Mouse (Mus musculus) hindbrain, embryonic 14.5 days (tissue): Measurements from ENCODE around the gene Otop2. TPM values are rescaled to one million over a fixed set of nuclear protein-coding genes. Genes with fewer than 3 reads are reported as not detected.

ENCODE experiments used
- ATAC-seq: fragments of 200-750 bp; cut with Nextera tagmentation; 2 replicates; pipeline ENCODE4 v1.8.0; 2017; ENCODE audit warnings: moderate number of reproducible peaks, mild to moderate bottlenecking, moderate TSS enrichment, moderate library complexity; ENCODE audit not compliant: low FRiP score
- DNase-seq: peaks from one replicate; pipeline ENCODE4 v3.0.0-alpha.2; 2015; ENCODE audit warnings: low spot score
- H3K27ac ChIP-seq: fragments of 300-500 bp; sonication (generic); 2 replicates; pipeline ENCODE4 v1.5.1; 2014; ENCODE audit warnings: mild to moderate bottlenecking, moderate library complexity
- H3K27me3 ChIP-seq: fragments of 300-500 bp; sonication (generic); 2 replicates; pipeline ENCODE4 v1.6.1; 2014; ENCODE audit warnings: mild to moderate bottlenecking, low read length, mixed read lengths; ENCODE audit not compliant: control insufficient read depth, insufficient read depth
- H3K36me3 ChIP-seq: fragments of 300-500 bp; sonication (generic); replicated peaks from 2 replicates; pipeline ENCODE4 v1.6.1; 2014; ENCODE audit not compliant: control insufficient read depth, insufficient read depth
- H3K4me1 ChIP-seq: fragments of 300-500 bp; sonication (generic); replicated peaks from 2 replicates; pipeline ENCODE4 v1.6.1; 2014; ENCODE audit warnings: antibody characterized with exemption, low read length, mixed read lengths; ENCODE audit not compliant: control insufficient read depth, insufficient read depth
- H3K4me2 ChIP-seq: fragments of 300-500 bp; sonication (generic); replicated peaks from 2 replicates; pipeline ENCODE4 v1.6.1; 2014; ENCODE audit warnings: mild to moderate bottlenecking, moderate library complexity
- H3K4me3 ChIP-seq: fragments of 300-500 bp; sonication (generic); replicated peaks from 2 replicates; pipeline ENCODE4 v1.5.1; 2014; ENCODE audit warnings: mild to moderate bottlenecking, low read length
- H3K9ac ChIP-seq: fragments of 300-500 bp; sonication (generic); 2 replicates; pipeline ENCODE4 v1.6.1; 2014
- H3K9me3 ChIP-seq: fragments of 300-500 bp; sonication (generic); 2 replicates; pipeline ENCODE4 v1.6.1; 2016; ENCODE audit warnings: low read length; ENCODE audit not compliant: control insufficient read depth
- WGBS: fragments of 180-500 bp; shearing (Covaris S2); extraction: QIAGEN DNeasy Blood & Tissue Kit; methylation state at CpG from one replicate; pipeline ENCODE4 v1.1.7; 2014; 5-methylcytosine and 5-hydroxymethylcytosine counted together
- polyA plus RNA-seq: library from polyadenylated mRNA; unstranded; fragments of >200 nt; fragmentation: Nextera tagmentation; extraction: Ambion mirVana; gene quantifications from 2 replicates; pipeline ENCODE4 v1.2.1, GENCODE M21; 2014

Gene Otop2
- polyA plus RNA-seq, 1 experiment from 2014 or later: 0.08 TPM

DNA sequence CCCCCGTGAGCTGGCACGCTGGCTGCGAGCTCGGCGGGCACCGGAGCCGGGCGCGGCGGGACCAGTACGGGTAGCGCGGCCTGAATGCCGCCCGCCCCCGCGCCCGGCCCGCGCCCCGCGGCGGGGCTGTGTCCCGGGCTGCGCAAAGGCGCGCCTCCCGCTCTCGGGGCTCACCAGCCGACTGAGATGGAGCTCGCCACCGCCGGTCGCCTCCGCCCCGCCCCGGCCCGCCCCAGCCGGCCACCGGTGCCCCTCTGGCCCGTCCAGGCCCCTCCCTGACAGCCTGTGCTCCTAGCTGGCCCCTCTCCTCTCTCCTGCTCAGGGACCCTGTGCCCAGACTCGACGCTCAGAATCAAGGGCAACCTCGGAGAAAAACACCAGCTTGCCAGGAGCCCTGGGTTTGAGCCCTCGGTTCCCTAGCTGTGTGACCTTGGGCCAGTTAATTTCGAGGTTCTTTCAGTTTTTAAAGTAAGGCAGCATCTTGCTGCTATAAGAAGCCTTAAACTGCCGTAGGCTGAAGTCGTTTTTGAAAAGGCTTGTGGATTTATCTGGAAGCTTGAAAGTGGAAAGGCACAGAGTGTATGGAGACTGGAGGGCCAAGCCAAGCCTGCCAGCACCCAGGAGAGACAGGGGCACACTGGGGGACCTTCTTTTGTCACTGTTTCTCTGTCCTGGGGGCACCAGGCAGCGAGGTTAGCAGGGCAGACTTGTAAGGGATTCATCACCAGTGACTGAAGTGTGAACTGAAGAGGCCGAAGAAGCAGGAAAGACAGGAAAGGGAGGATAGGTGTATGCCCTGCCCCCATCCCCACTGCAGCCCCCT is 39.7 kb upstream of the Otop2 start, which contains the start of gene Grin2c:
Grin2c (minus strand) TSS at position 183 of the 823 bp plus-strand sequence.
- Histone ChIP-seq H3K36me3 (peaks cover 23% of the 10 kb centered on the region), H3K9me3 (no peaks in the 10 kb centered on the region), H3K27ac (no peak within 1 kb of the TSS), H3K9ac (no peak within 1 kb of the TSS; the same call in 1 of the 2 replicates), H3K4me1 (peaks cover 9% of the 10 kb centered on the region), H3K4me3 (peak within 1 kb of the TSS; percentile 29), H3K27me3 (peaks cover 74% of the 10 kb centered on the region), H3K4me2 (peak within 1 kb of the TSS; percentile 57)
- no peak for DNase-seq
- WGBS: 10% methylated on average over 29 of the region's 50 CpGs
- ATAC-seq: 0 out of 2 replicates have a peak, but pooled peaks have one; percentile 28

DNA sequence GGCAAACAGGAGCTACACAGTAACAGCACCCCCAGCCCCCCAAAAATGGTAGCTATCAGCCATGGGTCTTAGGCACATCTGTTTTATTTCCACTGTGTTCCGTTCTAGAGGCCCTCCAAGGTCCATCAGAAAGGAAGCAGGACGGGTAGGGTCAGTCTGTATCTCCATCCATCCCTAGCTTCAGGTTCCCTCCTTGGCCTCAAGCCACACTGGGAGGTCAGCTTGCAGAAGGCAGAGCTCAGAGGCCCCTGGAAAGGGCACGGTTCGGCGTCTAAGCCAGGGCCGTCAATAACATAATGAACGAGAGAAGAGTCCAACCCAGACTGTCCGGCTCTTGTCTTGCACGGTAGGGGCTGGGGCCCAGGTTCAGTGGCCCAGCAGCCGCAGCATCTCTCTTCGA is 39.0 kb upstream of the Otop2 start:
- Histone ChIP-seq H3K4me1 (peaks cover 9% of the 10 kb centered on the region), H3K27ac (no peak overlapping the region), H3K9ac (no peak overlapping the region), H3K4me2 (no peak overlapping the region), H3K4me3 (no peak overlapping the region), H3K9me3 (no peaks in the 10 kb centered on the region), H3K27me3 (peaks cover 68% of the 10 kb centered on the region), H3K36me3 (peaks cover 27% of the 10 kb centered on the region)
- ATAC-seq (no peak), DNase-seq (no peak)
- WGBS: 67% methylated on average over 11 of the region's 11 CpGs

DNA sequence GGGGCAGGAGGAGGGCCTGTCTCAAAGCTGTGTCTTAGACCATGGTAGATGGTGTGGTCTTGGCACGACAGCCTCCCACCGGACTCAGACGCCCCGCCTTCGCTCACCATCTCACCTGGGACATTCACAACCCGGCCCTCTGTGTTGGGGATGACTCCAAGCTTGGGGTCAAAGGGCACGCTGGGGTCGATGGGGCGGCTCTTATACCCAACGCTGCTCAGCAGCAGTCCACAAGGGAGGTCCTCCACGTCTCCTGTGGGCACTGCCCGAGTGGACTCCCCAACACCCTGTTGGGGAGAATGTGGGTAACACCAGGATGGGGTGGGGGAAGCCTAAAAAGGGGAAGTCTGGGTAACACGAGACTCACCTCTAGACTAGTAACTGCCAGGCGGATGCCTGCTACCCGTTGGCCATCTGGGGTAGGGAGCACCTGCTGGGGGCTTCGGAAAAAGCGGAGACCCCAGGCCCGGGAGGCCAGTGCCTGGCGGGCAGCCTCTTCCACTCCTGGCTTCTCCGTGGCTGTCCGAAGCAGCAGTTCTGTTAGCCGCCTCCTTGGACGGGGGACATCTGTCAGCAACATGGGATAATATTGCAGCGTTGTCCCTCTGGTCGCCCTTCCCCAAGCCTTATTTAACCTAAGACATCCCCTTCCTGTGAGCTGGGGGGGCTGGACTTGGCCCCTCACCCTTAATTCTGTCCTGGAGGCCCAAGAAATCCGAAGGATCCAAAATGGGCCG is 37.5 kb upstream of the Otop2 start:
- ATAC-seq: no peak
- WGBS: 94% methylated on average over 27 of the region's 27 CpGs

DNA sequence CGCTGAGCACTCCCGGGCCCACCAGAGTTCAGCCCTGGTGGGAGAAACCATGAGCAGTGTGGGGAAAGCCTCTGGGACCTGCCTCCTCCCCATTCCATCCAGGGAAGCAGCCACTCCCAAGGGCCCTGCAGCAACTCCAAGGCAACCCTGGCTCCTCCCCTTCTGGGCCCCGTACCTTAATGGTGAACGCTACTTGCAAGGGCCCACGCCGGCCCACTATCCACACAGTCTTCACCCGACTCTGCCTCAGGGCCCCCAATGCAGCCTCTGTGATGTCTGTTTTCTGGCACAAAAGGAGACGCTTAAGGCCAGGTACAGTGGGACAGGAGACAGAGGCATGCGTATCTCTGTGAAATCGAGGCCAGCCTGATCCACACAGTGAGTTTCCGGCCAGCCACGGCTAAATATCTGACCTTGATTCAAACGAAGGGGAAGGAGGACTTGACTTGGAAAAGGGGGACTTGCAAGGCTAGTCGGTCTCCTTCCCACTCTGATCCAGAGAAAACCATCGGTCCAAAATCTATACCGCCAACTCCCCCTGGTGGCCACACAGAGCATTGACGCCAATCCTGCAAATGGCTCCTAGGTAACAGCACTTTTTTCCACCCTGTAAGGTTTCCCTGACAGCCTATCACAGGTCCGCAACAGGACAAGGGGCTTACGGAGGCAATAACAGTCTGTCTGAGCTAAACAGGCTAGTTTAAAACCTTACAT is 36.7 kb upstream of the Otop2 start:
- Histone ChIP-seq H3K36me3 (peaks cover 27% of the 10 kb centered on the region), H3K9ac (no peak overlapping the region), H3K27ac (no peak overlapping the region), H3K4me1 (peaks cover 12% of the 10 kb centered on the region), H3K9me3 (no peaks in the 10 kb centered on the region), H3K4me2 (no peak overlapping the region), H3K4me3 (no peak overlapping the region), H3K27me3 (peaks cover 44% of the 10 kb centered on the region)
- ATAC-seq: no peak
- peak; percentile 89 for DNase-seq
- WGBS: 32% methylated on average over 19 of the region's 19 CpGs

More for the DNA sequence above, 37.5 kb upstream of the Otop2 start:
- Histone ChIP-seq H3K27me3 (peaks cover 52% of the 10 kb centered on the region), H3K4me2 (no peak overlapping the region), H3K27ac (no peak overlapping the region), H3K36me3 (peaks cover 27% of the 10 kb centered on the region), H3K4me1 (peaks cover 9% of the 10 kb centered on the region), H3K9me3 (no peaks in the 10 kb centered on the region), H3K4me3 (no peak overlapping the region), H3K9ac (no peak overlapping the region)
- no peak for DNase-seq

DNA sequence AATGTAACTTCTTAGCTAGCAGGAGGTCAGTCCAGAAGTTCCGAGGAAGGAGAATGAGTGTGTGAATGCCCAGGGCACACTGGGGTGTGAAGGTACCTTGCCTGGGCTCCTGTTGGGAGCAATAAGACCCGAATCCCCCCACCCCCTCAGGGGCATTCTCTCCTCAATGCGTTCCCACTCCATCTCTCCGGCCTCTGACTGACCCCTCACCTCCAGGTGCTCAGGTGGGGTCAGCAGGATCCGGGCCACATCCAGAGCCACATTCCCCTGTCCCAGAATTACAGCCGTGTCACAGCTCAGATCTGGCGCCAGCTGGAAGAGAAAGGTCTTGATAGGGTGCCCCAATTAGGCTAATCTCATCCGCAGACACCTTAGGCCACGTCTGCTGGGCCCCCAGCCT is 35.9 kb upstream of the Otop2 start:
- Histone ChIP-seq H3K9ac (no peak overlapping the region), H3K4me2 (no peak overlapping the region), H3K4me3 (no peak overlapping the region), H3K27ac (no peak overlapping the region), H3K36me3 (peaks cover 27% of the 10 kb centered on the region), H3K9me3 (no peaks in the 10 kb centered on the region), H3K27me3 (peaks cover 37% of the 10 kb centered on the region), H3K4me1 (peaks cover 20% of the 10 kb centered on the region)
- DNase-seq (no peak), ATAC-seq (no peak)
- 86% methylated on average over 9 of the region's 9 CpGs for WGBS

DNA sequence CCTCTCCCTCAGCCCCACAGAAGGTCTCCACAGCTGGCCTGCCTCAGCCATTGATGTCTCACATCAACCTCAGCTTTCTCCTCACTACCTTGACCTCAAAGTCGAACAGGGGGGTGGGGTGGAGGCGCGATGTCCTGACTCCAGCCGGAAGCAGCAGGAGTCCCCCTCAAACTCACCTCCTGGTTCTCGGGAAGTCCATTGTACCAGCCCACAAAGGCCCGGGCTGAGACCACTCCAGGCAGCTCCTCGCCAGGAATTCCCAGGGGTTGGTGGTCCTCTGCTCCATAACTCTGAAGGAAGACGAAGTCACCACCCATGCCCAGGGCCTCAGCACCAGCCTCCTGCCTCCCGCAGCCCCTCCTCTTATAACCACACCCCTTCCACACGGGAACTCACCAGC is 35.5 kb upstream of the Otop2 start:
- H3K4me1 ChIP-seq: peaks cover 21% of the 10 kb centered on the region

DNA sequence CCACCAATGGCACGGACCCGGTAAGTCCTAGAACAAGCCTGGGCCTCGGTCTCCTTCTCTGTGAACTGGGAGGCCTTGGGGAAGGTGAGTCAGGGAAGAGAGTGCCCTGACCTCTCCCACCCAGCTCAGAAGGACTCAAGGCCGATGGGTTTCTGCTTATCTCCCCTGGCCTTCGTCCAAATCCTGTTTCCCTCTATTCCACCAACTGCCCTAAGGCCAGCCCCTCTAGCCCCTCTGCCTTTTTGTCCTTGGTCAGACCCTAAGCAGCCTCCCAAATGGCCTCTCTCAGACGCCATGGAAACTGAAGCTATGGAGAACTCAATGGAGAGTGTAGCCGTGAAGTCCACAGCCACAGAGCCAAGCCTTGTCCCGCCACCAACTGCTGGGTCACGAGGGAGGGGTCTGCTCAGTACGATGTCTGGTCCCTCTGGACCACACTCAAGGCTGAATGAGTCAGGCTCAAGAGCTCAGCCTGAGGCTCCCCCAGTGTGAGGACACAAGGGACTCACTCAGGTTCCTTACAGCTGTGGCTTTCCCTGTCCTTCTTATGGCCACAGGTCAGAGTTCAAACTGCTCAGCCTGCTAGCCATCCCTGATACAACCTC is 34.0 kb upstream of the Otop2 start:
- peaks cover 25% of the 10 kb centered on the region for H3K36me3 ChIP-seq
- DNase-seq (no peak), ATAC-seq (no peak)
- peaks cover 18% of the 10 kb centered on the region for H3K4me1 ChIP-seq
- H3K4me3 ChIP-seq: no peak overlapping the region
- H3K9ac ChIP-seq: no peak overlapping the region
- no peak overlapping the region for H3K27ac ChIP-seq
- WGBS: 69% methylated on average over 10 of the region's 10 CpGs
- no peaks in the 10 kb centered on the region for H3K9me3 ChIP-seq
- H3K27me3 ChIP-seq: peaks cover 18% of the 10 kb centered on the region
- H3K4me2 ChIP-seq: no peak overlapping the region

More for the DNA sequence above, 35.5 kb upstream of the Otop2 start:
- WGBS: 72% methylated on average over 10 of the region's 10 CpGs
- DNase-seq: no peak
- no peak overlapping the region for H3K9ac ChIP-seq
- H3K36me3 ChIP-seq: peaks cover 27% of the 10 kb centered on the region
- no peaks in the 10 kb centered on the region for H3K9me3 ChIP-seq
- no peak for ATAC-seq
- no peak overlapping the region for H3K4me2 ChIP-seq
- H3K27me3 ChIP-seq: peaks cover 32% of the 10 kb centered on the region
- H3K27ac ChIP-seq: no peak overlapping the region
- H3K4me3 ChIP-seq: no peak overlapping the region

DNA sequence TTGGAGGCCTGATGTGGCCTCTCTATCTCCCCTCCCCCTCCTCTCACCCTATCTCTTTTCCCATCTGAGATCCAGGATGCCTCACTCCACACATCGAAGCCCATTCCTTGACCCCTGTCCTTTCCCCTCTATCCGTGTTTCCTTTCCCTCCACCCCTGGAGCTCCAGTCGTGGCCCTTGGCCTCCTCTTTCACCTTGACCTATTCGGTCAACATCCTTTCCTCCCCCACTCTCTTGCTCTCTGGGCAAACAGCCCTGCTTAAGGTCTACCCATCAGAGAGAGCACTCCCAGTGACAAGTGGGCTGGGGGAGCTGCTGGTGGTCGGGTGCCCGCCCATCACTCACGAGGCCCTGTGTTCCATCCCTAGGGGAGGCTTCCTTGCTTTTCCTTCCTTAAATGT is 33.2 kb upstream of the Otop2 start:
- H3K27me3 ChIP-seq: peaks cover 10% of the 10 kb centered on the region
- H3K4me3 ChIP-seq: no peak overlapping the region
- no peak overlapping the region for H3K9ac ChIP-seq
- no peak for ATAC-seq
- no peaks in the 10 kb centered on the region for H3K9me3 ChIP-seq
- WGBS: 72% methylated on average over 7 of the region's 7 CpGs
- H3K4me1 ChIP-seq: peaks cover 18% of the 10 kb centered on the region
- DNase-seq: no peak
- no peak overlapping the region for H3K27ac ChIP-seq
- peaks cover 18% of the 10 kb centered on the region for H3K36me3 ChIP-seq
- H3K4me2 ChIP-seq: no peak overlapping the region
